Mouse (Mus musculus) bone marrow macrophage, adult 2 months (primary cell): ENCODE measurements around the gene Higd1c. TPM values are rescaled to one million over a fixed set of nuclear protein-coding genes. Genes with fewer than 3 reads are reported as not detected.
"Not testable (repeated sequence)": the region's sequence is repeated elsewhere in the genome, so short reads cannot be mapped to it uniquely, and the experiment has no call there.

ENCODE experiments used
- H3K27ac ChIP-seq: 2 replicates; pipeline ENCODE4 v1.5.1; 2012; ENCODE audit warnings: low read depth, low read length; ENCODE audit not compliant: insufficient read depth
- H3K4me1 ChIP-seq: 2 replicates; pipeline ENCODE4 v1.6.1; 2012; ENCODE audit warnings: low read length; ENCODE audit not compliant: control insufficient read depth, insufficient read depth
- H3K4me3 ChIP-seq: 2 replicates; pipeline ENCODE4 v1.5.1; 2012; ENCODE audit warnings: mild to moderate bottlenecking, low read length, moderate library complexity; ENCODE audit not compliant: insufficient read depth
- CTCF ChIP-seq: IDR thresholded peaks from 2 replicates; pipeline ENCODE4 v1.5.1; 2012; ENCODE audit warnings: low read depth, mild to moderate bottlenecking, low read length, moderate library complexity
- POLR2A ChIP-seq: IDR thresholded peaks from 2 replicates; pipeline ENCODE4 v1.6.1; 2012; ENCODE audit warnings: mild to moderate bottlenecking, low read depth, low read length, borderline replicate concordance
- polyA plus RNA-seq: library from polyadenylated mRNA; stranded (reverse); fragments of >200 nt; gene quantifications from 2 replicates; pipeline ENCODE4 v1.2.4, GENCODE M21; 2012; ENCODE audit not compliant: missing spikeins, insufficient read depth, insufficient read length

The Higd1c gene
- polyA plus RNA-seq, result not detected in 2 replicates

DNA sequence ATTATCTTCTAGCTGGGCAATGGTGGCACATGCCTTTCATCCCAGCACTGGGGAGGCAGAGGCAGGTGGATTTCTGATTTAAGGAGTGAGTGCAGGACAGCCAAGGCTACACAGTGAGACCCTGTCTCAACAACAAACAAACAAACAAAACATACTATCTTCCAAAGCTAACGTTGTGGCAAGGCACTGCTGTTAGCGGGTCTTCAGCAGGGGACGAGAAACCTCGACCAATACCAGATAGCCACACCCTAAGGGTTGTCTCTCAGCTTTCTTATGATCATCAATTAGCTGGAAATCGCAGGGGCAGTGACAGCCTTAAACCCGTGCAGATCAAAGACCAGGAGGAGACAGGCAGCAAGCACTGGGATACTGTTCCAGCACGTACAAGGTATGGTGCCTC, at the start of gene Higd1c:
Higd1c (plus strand) TSS at position 301 of the 400 bp plus-strand sequence.
- Histone ChIP-seq H3K4me1 (no peaks in the 10 kb centered on the region), H3K27ac (no peak within 1 kb of the TSS), H3K4me3 (no peak within 1 kb of the TSS)
- TF ChIP-seq CTCF, result no peak
- TF ChIP-seq POLR2A, result no peak

DNA sequence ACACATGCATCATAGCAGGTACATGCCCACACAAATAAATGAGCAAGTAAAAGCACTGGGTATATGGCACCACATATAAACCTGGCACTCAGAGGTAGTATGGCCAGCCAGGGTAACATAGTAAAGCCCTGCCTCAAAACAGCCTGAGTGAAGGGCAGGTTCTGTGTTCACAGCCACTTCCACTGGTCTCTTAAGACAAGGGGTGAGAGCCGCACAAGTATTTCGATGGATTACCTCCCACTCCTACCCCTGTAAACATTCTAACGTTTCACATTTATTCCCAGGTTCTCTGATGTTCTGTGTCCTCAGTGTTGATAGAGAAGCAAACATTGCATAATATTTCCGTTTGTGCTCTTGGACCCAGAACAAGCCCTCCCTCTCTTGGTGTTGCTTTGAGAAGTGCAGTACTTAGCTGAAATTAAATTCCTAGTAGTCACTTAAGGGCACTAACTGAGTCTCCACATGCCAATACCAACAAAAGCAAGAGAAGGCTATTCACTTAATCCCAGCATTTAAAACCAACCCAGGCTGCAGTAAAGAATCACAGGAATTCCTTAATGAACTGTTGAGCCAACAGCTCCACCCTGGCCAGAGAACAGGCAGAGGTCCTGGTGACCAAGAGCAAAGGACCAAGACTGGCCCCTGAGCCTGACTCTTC, 46.2 kb upstream of the Higd1c start:
- H3K27ac ChIP-seq, H3K4me3 ChIP-seq: not testable (repeated sequence)
- H3K4me1 ChIP-seq, result peaks cover 21% of the 10 kb centered on the region

GRCm38 (mm10) chr15:100319884-100320283, 44.5 kb upstream of the Higd1c start:
- no peak overlapping the region for H3K4me3 ChIP-seq
- peaks cover 21% of the 10 kb centered on the region for H3K4me1 ChIP-seq
- H3K27ac ChIP-seq, result no peak overlapping the region
- TF ChIP-seq POLR2A (no peak), CTCF (no peak)

- H3K4me3 ChIP-seq, result no peak overlapping the region
- peak overlapping the region; percentile 16; the same call in 1 of the 2 replicates for H3K27ac ChIP-seq
These were observed 43.9 kb upstream of the Higd1c start for GRCm38 (mm10) chr15:100320295-100320905.

GRCm38 (mm10) chr15:100321134-100321533, 43.2 kb upstream of the Higd1c start:
- Histone ChIP-seq H3K27ac (no peak overlapping the region), H3K4me3 (no peak overlapping the region), H3K4me1 (peaks cover 21% of the 10 kb centered on the region)
- no peak for TF ChIP-seq CTCF

More at GRCm38 (mm10) chr15:100320295-100320905, 43.9 kb upstream of the Higd1c start:
- H3K4me1 ChIP-seq, result peaks cover 21% of the 10 kb centered on the region
- no peak for TF ChIP-seq CTCF
- TF ChIP-seq POLR2A, result no peak

GRCm38 (mm10) chr15:100324021-100324591, 40.2 kb upstream of the Higd1c start:
- H3K27ac ChIP-seq, result no peak overlapping the region
- no peak overlapping the region for H3K4me3 ChIP-seq
- peaks cover 14% of the 10 kb centered on the region for H3K4me1 ChIP-seq
- TF ChIP-seq POLR2A (no peak), CTCF (no peak)

DNA sequence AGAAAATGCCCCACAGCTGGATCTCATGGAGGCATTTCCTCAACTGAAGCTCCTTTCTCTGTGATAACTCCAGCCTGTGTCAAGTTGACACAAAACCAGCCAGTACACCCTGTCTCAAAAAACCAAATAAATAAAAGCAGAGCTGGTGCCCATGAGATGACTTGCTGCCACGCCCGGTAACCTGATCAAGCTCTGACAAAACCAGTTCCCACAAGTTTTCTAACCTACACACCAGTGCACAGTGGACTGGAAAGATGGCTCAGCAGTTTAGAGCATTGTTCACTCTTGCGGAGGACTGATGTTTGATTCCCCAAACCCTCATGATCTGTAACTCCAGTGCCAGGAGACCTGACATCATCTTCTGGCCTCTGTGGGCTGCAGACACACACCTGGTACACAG, 39.1 kb upstream of the Higd1c start:
- peaks cover 10% of the 10 kb centered on the region for H3K4me1 ChIP-seq
- H3K27ac ChIP-seq, result no peak overlapping the region
- no peak for TF ChIP-seq POLR2A
- no peak overlapping the region for H3K4me3 ChIP-seq

GRCm38 (mm10) chr15:100328089-100328488, 36.3 kb upstream of the Higd1c start:
- not testable (repeated sequence) for H3K27ac ChIP-seq, H3K4me3 ChIP-seq, H3K4me1 ChIP-seq

GRCm38 (mm10) chr15:100329336-100329735, 35.0 kb upstream of the Higd1c start:
- not testable (repeated sequence) for H3K4me3 ChIP-seq, H3K27ac ChIP-seq, H3K4me1 ChIP-seq

DNA sequence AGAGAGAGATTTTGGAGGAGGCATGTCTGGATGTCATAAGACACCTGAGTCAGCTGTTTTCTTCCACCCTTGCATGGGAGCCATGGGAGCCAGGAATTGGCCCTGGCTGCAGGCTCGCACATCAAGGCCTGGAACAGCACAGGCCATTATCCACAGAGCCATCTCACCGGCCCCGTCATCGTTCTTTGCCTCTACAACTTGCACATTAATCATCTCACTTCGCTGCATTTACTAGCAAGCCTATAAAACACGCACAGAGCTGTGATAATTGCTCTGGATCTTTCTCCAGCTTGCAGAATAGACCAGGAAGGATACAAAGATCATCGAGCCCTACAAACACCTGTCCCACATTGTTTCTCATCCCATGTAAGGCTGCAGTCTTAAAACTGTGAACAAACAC, 33.6 kb upstream of the Higd1c start:
- H3K4me3 ChIP-seq, result no peak overlapping the region
- TF ChIP-seq CTCF (no peak), POLR2A (no peak)
- no peak overlapping the region for H3K27ac ChIP-seq
- peaks cover 3% of the 10 kb centered on the region for H3K4me1 ChIP-seq

DNA sequence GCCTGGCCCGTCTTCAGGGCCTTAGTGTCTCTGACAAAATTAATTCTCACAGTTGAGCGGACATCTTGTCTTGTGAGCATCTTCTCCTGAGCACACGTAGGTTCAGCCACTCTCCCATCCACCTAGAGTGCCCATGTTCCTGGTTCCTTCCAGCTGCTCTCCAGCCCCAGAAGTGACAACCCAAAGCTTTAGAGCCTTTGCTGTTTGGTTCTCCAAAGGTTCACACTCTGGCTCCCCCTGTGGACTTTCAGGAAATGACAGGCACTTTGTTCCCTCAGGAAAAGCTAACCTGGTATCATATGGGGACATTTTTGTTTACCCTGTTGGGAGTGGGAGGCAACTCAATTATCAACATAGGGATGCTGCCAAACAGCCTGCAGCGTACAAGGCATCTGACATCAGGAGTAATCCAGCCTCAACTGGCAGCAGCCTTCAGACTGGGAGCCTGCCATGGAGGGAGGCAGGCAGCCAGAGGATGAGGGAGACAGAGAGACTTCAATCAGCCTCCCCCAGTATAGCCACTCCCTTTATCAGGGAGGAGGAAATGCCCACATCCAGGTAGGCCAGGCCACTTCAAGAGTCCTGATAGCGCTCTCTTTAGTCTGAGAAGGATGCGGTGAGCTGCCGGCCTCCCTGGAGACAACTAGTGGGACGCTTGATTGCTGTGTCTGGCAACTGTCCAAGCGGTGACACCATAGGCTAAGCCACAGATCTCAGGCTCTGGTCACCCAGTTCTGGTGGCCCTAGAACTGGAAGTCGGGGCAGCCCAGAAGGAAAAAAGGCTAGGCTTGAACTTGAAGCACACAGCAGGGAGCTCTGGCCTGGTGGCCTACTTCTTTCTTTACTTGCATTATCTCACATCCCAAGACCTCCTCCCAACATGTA, 32.0 kb upstream of the Higd1c start:
- H3K27ac ChIP-seq, H3K4me3 ChIP-seq, H3K4me1 ChIP-seq: not testable (repeated sequence)
